Mouse (Mus musculus): Measurements from ENCODE around the gene Filip1. TPM values are rescaled to one million over a fixed set of nuclear protein-coding genes. Genes with fewer than 3 reads are reported as not detected.
"Not testable (repeated sequence)": the region's sequence is repeated elsewhere in the genome, so short reads cannot be mapped to it uniquely, and the experiment has no call there.

Filip1 gene
- polyA plus RNA-seq (2014; fragmentation: Nextera tagmentation; extraction: Ambion mirVana), result 2.3 and 4.2 TPM in 2 replicates

DNA sequence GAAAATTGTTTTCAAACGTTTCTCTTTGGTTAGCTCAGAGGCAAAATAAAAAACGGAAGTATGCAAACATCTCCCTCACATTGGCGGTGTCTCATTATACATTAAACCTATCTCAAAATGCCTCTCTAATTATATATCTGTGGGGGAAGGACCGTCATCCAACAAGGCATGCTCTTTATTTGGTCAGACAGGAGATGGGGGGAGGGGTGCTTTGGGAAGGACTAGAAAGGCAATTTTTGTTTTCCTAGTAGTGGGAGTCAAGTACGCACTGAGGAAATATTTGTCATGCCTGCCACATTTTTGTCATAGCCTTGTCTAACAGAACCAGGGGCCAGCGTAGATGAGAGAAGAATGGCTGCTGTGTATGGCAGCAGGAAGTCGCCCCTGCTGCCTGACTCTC, at the start of gene Filip1:
TSS of gene Filip1 (minus strand) at position 101 of the 400 bp plus-strand sequence.
- no peaks in the 10 kb centered on the region for H3K4me1 ChIP-seq (ENCODE audit: control insufficient read depth, insufficient read depth, low read length)
- no peak within 1 kb of the TSS for H3K4me3 ChIP-seq (replicated peaks; ENCODE audit: low read depth, low read length)
- H3K4me2 ChIP-seq (ENCODE audit: low read length), result no peak within 1 kb of the TSS
- WGBS, result 81% methylated on average over 7 of the region's 7 CpGs
- H3K36me3 ChIP-seq (ENCODE audit: control insufficient read depth, insufficient read depth, low read length), result no peaks in the 10 kb centered on the region
- no peak within 1 kb of the TSS for H3K27ac ChIP-seq (replicated peaks; ENCODE audit: low read depth, low read length)
- no peaks in the 10 kb centered on the region for H3K9me3 ChIP-seq (ENCODE audit: control insufficient read depth, low read length)
- DNase-seq (no peak), ATAC-seq (ENCODE audit: low FRiP score, low TSS enrichment) (no peak)
- no peaks in the 10 kb centered on the region for H3K27me3 ChIP-seq (ENCODE audit: control insufficient read depth, insufficient read depth, low read length)
- no peak within 1 kb of the TSS for H3K9ac ChIP-seq (replicated peaks; ENCODE audit: low read length)

DNA sequence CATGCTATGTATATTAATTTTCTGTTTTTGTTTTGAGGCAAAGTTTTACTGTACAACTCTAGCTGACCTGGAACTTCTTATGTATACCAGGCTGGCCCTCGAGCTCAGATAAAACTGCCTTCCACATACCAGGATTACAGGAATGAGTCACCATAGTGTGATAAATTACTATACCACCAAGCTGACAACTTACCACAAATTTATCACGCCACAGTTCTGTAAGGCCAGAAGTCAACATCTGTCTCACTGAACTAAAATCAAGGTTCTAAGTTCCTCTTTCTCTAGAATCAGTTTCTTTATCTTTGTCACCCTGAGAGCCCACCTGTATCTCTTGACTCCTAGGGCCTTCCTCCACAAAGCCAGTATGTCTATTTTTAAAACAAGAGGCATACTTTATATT, 45.0 kb upstream of the Filip1 start:
- DNase-seq (no peak), ATAC-seq (ENCODE audit: low FRiP score, low TSS enrichment) (no peak)
- no peaks in the 10 kb centered on the region for H3K27me3 ChIP-seq (ENCODE audit: control insufficient read depth, insufficient read depth, low read length)
- H3K4me2 ChIP-seq (ENCODE audit: low read length), result no peak overlapping the region
- 88% methylated on average over 2 of the region's 2 CpGs for WGBS
- H3K4me1 ChIP-seq (ENCODE audit: control insufficient read depth, insufficient read depth, low read length), result no peaks in the 10 kb centered on the region
- H3K9me3 ChIP-seq (ENCODE audit: control insufficient read depth, low read length), result peaks cover 4% of the 10 kb centered on the region; the same call in 1 of the 2 replicates
- no peak overlapping the region for H3K4me3 ChIP-seq (replicated peaks; ENCODE audit: low read depth, low read length)
- H3K36me3 ChIP-seq (ENCODE audit: control insufficient read depth, insufficient read depth, low read length), result no peaks in the 10 kb centered on the region
- H3K27ac ChIP-seq (replicated peaks; ENCODE audit: low read depth, low read length), result no peak overlapping the region
- no peak overlapping the region for H3K9ac ChIP-seq (replicated peaks; ENCODE audit: low read length)

DNA sequence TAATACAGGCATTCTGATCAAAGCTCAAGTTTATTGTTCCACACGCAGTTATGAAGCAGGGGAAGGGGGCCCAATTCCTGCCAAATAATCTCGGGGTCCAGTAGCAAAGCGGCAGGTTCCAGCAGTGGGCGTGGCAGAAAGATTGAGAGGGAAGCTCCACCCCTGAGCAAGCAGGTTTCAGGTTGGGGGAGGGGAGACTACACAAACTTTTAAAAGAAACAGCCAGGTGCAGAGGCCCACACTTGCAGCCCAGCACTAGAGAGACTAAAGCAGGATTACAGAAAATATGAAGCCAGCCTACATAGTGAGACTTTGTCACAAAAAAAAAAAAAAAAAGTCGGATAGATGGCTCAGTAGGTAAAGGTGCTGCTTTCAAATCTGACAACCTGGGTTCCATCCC, 40.3 kb upstream of the Filip1 start:
- peaks cover 4% of the 10 kb centered on the region; the same call in 1 of the 2 replicates for H3K9me3 ChIP-seq (ENCODE audit: control insufficient read depth, low read length)
- H3K4me3 ChIP-seq (replicated peaks; ENCODE audit: low read depth, low read length), result no peak overlapping the region
- H3K4me1 ChIP-seq (ENCODE audit: control insufficient read depth, insufficient read depth, low read length), result no peaks in the 10 kb centered on the region
- no peaks in the 10 kb centered on the region for H3K36me3 ChIP-seq (ENCODE audit: control insufficient read depth, insufficient read depth, low read length)
- no peak overlapping the region for H3K27ac ChIP-seq (replicated peaks; ENCODE audit: low read depth, low read length)
- no peaks in the 10 kb centered on the region for H3K27me3 ChIP-seq (ENCODE audit: control insufficient read depth, insufficient read depth, low read length)
- no peak overlapping the region for H3K4me2 ChIP-seq (ENCODE audit: low read length)
- WGBS, result 86% methylated on average over 5 of the region's 5 CpGs
- ATAC-seq (ENCODE audit: low FRiP score, low TSS enrichment), result no peak
- DNase-seq, result no peak
- no peak overlapping the region for H3K9ac ChIP-seq (replicated peaks; ENCODE audit: low read length)

DNA sequence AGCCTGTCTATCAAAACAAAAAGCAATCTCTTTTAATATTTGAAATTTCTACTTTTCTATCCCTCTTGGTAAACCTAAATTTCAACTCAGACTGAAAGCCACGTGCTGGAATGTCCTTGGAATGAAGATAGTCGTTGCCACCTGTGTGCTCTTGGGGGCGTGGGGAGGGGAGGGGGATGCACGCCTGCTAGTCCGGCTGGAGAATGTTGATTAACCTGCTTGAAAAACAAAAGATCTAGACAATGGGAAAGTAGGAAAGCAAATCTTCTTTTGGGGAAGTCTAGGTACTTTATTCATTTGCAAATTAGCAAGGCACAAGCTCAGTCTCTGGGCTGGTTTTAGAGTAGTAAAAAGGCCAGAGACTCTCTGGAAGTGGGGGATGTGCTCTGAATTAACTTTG, 36.6 kb upstream of the Filip1 start:
- not testable (repeated sequence) for H3K27me3 ChIP-seq (ENCODE audit: control insufficient read depth, insufficient read depth, low read length); H3K4me3 ChIP-seq (replicated peaks; ENCODE audit: low read depth, low read length); H3K36me3 ChIP-seq (ENCODE audit: control insufficient read depth, insufficient read depth, low read length); H3K4me2 ChIP-seq (ENCODE audit: low read length); H3K4me1 ChIP-seq (ENCODE audit: control insufficient read depth, insufficient read depth, low read length); H3K27ac ChIP-seq (replicated peaks; ENCODE audit: low read depth, low read length); H3K9ac ChIP-seq (replicated peaks; ENCODE audit: low read length); DNase-seq; H3K9me3 ChIP-seq (ENCODE audit: control insufficient read depth, low read length); ATAC-seq (ENCODE audit: low FRiP score, low TSS enrichment)
- WGBS, result 36% methylated on average over 5 of the region's 5 CpGs

DNA sequence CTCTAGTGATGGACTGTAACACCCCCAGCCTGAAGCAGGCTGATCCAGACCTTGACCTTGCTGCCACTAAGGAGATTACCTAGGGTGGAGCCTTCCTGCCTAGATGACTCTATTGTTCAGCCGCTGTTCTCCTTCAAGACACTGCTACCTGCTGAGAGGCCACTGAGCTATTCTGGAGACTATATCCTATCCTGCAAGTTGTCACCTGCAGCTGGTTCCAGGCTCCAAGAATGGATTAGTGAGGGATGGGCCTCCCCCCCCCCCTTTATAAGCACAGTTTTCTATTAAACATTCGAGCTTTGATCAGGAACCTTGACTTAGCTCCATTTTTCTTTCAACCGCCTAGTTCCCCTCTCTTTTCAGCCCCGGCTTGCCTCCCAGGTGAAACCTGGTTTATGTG, 31.6 kb upstream of the Filip1 start:
- H3K9me3 ChIP-seq (ENCODE audit: control insufficient read depth, low read length); H3K4me3 ChIP-seq (replicated peaks; ENCODE audit: low read depth, low read length); DNase-seq; H3K36me3 ChIP-seq (ENCODE audit: control insufficient read depth, insufficient read depth, low read length); ATAC-seq (ENCODE audit: low FRiP score, low TSS enrichment); H3K4me2 ChIP-seq (ENCODE audit: low read length); H3K9ac ChIP-seq (replicated peaks; ENCODE audit: low read length); H3K4me1 ChIP-seq (ENCODE audit: control insufficient read depth, insufficient read depth, low read length); H3K27ac ChIP-seq (replicated peaks; ENCODE audit: low read depth, low read length); H3K27me3 ChIP-seq (ENCODE audit: control insufficient read depth, insufficient read depth, low read length): not testable (repeated sequence)
- WGBS, result 60% methylated on average over 4 of the region's 4 CpGs

DNA sequence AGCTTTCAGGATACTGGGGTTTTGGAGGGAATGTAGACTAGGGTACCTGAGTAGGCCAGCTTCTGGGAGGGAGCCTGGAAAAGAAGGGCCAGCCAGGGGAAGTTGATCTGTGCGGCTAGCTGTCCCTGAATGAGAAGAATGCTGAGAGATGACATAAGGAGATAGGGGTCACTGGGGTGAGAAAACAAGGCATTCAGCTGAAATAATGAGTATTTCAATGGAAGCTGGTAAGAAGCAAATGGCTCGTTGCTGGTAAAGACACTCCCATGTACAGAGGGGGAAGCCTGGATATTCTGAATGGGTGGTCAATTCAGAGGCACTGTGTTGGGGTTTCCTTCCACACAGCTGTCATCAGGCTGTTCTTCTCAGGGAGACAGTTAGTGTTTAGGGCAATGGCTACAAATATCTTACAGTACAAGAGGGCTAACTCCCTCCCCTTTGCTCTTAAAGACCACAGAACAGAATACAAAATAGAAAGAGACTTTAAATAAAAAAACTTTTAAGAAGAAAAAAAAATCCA, 26.7 kb upstream of the Filip1 start:
- no peak for DNase-seq
- H3K9me3 ChIP-seq (ENCODE audit: control insufficient read depth, low read length), result no peaks in the 10 kb centered on the region
- H3K36me3 ChIP-seq (ENCODE audit: control insufficient read depth, insufficient read depth, low read length), result no peaks in the 10 kb centered on the region
- no peak for ATAC-seq (ENCODE audit: low FRiP score, low TSS enrichment)
- no peaks in the 10 kb centered on the region for H3K4me1 ChIP-seq (ENCODE audit: control insufficient read depth, insufficient read depth, low read length)
- H3K4me2 ChIP-seq (ENCODE audit: low read length), result no peak overlapping the region
- H3K9ac ChIP-seq (replicated peaks; ENCODE audit: low read length), result no peak overlapping the region
- H3K27me3 ChIP-seq (ENCODE audit: control insufficient read depth, insufficient read depth, low read length), result no peaks in the 10 kb centered on the region
- no peak overlapping the region for H3K27ac ChIP-seq (replicated peaks; ENCODE audit: low read depth, low read length)
- no peak overlapping the region for H3K4me3 ChIP-seq (replicated peaks; ENCODE audit: low read depth, low read length)
- 7% methylated on average over 2 of the region's 2 CpGs for WGBS

DNA sequence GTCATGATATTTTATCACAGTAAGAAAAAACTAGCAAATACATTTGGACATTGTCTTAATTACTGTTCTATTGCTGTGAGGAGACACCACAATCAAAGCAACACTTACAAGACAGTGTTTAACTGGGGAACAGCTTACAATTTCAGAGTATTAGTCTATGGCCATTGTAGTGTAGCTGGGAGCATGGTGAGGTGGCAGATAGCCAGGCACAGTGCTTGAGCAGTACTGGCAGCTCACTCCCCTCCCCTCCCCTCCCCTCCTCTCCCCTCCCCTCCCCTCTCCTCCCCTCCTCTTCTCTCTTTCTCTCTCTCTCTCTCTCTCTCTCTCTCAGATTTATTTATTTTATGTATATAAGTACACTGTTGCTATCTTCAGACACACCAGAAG, 25.3 kb upstream of the Filip1 start:
- Histone ChIP-seq H3K9me3 (ENCODE audit: control insufficient read depth, low read length) (no peaks in the 10 kb centered on the region), H3K4me2 (ENCODE audit: low read length) (no peak overlapping the region), H3K27ac (replicated peaks; ENCODE audit: low read depth, low read length) (no peak overlapping the region), H3K9ac (replicated peaks; ENCODE audit: low read length) (no peak overlapping the region), H3K36me3 (ENCODE audit: control insufficient read depth, insufficient read depth, low read length) (no peaks in the 10 kb centered on the region), H3K4me1 (ENCODE audit: control insufficient read depth, insufficient read depth, low read length) (no peaks in the 10 kb centered on the region), H3K27me3 (ENCODE audit: control insufficient read depth, insufficient read depth, low read length) (no peaks in the 10 kb centered on the region), H3K4me3 (replicated peaks; ENCODE audit: low read depth, low read length) (no peak overlapping the region)
- DNase-seq (no peak), ATAC-seq (ENCODE audit: low FRiP score, low TSS enrichment) (no peak)

DNA sequence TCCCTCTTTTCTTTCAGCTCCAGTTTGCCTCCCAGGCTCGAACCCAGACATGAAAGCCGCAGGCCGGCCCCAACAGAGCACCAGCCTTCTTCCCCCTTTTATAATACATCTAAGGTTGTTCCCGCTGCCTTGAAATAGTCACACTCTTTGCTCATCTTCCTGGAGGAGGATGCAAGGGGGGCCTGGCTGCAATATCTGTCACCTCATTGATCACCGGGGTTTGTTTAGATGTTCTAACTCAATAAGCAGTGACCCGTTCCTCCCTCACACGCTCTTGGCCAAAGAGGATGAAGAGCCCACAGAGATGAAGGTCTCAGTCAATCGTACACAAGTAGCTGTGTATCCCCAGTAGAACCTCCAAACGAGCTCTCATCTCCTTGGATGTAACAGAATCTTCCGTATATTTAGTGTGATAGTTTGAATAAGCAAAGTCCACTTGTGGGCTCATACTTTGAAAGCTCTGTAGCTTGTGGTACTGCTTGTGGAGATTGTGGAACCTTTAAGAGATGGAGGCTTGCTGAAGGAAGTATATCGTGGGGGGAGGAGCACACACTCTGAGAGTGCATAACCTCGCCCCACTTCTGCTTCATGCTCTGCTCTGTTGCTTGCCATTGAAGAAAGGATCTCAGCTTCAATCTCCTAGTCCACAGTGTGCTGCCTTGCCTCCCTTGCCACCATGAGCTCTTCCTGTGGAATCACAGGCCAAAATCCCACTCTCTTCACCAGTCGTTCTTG, 24.8 kb upstream of the Filip1 start:
- Histone ChIP-seq H3K27ac (replicated peaks; ENCODE audit: low read depth, low read length) (no peak overlapping the region), H3K4me1 (ENCODE audit: control insufficient read depth, insufficient read depth, low read length) (no peaks in the 10 kb centered on the region), H3K36me3 (ENCODE audit: control insufficient read depth, insufficient read depth, low read length) (no peaks in the 10 kb centered on the region), H3K27me3 (ENCODE audit: control insufficient read depth, insufficient read depth, low read length) (no peaks in the 10 kb centered on the region), H3K4me3 (replicated peaks; ENCODE audit: low read depth, low read length) (no peak overlapping the region), H3K4me2 (ENCODE audit: low read length) (no peak overlapping the region), H3K9me3 (ENCODE audit: control insufficient read depth, low read length) (no peaks in the 10 kb centered on the region), H3K9ac (replicated peaks; ENCODE audit: low read length) (no peak overlapping the region)
- ATAC-seq (ENCODE audit: low FRiP score, low TSS enrichment) (no peak), DNase-seq (no peak)
- 91% methylated on average over 13 of the region's 13 CpGs for WGBS

DNA sequence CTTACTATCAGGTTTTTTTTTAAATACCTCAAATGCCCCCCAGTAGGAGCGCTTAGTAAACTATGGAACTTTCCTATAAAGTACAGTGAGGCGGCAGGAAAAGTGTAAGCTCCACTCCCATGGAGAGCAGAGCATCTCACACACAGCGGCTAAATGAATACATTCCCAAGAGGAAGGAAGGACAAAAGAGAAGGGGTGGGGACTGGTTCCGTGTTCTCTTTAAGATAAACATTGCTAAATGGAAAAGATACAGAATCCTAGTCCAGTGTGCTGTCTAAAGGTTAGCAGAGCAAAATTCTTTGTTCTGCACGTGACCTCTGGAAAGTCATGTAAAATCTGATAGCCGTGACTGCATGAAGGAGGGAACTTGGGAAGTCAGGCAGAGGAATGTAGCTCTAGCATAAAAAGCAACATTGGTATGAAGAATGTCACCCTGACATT, 13.9 kb upstream of the Filip1 start:
- Histone ChIP-seq H3K4me1 (ENCODE audit: control insufficient read depth, insufficient read depth, low read length) (no peaks in the 10 kb centered on the region), H3K9me3 (ENCODE audit: control insufficient read depth, low read length) (no peaks in the 10 kb centered on the region), H3K27ac (replicated peaks; ENCODE audit: low read depth, low read length) (no peak overlapping the region), H3K27me3 (ENCODE audit: control insufficient read depth, insufficient read depth, low read length) (no peaks in the 10 kb centered on the region), H3K9ac (replicated peaks; ENCODE audit: low read length) (no peak overlapping the region), H3K36me3 (ENCODE audit: control insufficient read depth, insufficient read depth, low read length) (no peaks in the 10 kb centered on the region), H3K4me3 (replicated peaks; ENCODE audit: low read depth, low read length) (no peak overlapping the region), H3K4me2 (ENCODE audit: low read length) (no peak overlapping the region)
- no peak for DNase-seq
- WGBS, result 82% methylated on average over 6 of the region's 6 CpGs
- no peak for ATAC-seq (ENCODE audit: low FRiP score, low TSS enrichment)

Data from midbrain, embryonic 14.5 days (tissue).